Mouse (Mus musculus) ovary, postnatal 14 days (tissue): Measurements from ENCODE around the gene Dnah2.

ENCODE experiments used
- DNase-seq: peaks from one replicate; pipeline ENCODE4 v3.0.0; 2022; ENCODE audit warnings: low spot score

Gene Dnah2

DNA sequence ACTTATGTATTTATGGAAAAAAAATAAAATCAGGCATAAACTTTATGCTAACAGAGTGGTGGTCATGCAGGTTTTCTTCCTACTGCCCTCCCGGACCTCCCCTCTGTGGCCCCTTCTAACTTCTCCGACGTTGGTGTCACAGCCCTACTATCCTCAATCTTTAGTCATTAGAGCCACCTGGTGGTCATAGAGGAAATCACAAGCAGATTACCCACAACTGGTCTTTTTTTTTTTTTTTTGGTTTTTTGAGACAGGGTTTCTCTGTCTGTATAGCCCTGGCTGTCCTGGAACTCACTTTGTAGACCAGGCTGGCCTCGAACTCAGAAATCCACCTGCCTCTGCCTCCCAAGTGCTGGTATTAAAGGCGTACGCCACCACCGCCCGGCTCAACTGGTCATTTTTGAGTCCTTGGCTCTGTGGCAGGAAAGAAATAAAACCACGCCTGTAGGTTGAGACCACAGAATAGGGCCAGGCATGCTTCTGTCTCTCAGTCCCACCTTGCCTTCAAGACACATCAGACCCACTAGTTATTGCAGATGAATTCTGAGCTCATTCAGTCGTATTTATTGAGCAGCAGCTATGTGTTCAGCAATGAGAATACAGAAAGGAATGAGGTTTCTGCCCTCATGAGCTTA, 158.4 kb downstream of the Dnah2 start:
- peak; percentile 74 for DNase-seq

DNA sequence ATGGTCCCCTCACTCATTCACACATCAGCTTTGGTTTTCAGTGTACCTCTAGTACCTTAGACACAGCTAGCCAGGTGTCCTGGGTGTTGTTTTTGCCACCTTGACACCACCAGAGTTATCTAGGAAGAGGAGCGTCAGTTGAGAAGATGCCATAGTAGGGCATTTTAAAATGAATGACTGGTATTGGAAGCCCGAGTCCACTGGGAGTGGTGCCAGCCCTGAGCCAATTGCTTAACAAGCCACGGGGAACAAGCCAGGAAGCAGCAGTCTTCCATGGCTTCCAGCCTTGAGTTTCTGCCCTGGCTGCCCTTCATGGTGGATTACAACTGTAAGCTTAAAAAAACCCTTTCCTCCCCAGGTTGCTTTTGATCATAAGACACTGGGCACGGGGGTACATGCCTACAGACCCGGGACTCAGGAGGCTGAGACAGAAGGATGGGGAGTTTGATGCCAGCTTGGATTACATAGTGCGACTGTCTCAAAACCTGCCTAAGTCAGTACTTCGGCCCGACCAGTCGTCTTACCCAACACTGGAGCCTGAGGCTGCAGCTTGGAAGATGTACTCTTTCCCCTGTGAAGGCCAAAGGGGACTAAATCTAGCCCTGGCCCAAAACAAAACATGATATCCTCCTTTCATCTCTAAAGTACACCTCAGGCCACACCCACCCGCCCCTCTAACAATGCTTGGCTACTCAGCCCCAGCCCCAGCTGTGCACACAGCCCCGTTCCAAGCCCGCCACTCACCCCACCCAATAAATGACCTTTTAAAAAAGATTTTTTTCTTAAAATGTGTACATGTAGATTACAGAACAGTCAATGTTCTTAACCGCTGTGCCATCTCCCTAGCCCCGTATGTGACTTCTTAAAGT, 159.1 kb downstream of the Dnah2 start:
- DNase-seq = peak; percentile 47

DNA sequence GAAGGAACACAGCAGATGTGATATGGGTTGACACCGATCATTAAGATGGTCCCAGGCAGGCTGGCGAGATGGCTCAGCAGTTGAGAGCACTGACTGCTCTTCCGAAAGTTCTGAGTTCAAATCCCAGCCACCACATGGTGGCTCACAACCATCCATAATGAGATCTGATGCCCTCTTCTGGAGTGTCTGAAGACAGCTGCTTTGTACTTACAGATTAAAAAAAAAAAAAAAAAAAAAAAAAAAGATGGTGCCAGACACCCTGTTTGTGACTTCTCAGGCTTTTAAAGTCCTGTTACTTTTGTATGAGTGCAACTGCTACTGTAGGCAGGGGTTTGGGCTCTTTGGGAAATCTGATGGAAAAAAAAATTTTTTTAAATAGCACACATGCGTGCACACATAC, 160.2 kb downstream of the Dnah2 start:
- no peak for DNase-seq

DNA sequence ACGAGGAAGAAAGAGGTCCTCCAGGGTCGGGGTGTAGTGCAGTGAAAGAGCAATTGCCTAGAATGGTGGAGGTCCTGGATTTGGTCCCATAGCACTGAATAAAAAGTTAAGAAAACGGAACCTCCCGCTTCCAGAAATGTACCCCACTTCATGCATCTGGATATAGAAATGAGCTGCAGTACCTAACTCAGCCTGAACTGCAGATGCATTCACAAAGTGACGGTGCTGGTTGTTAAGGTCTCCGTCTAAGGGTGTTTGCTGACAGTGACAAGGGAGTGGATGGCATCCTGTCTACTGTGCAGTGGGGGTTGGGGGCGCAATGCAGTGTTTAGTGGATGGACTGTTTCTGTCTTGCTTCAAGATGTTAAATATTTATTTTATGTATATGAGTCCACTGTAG, 162.2 kb downstream of the Dnah2 start:
- no peak for DNase-seq

DNA sequence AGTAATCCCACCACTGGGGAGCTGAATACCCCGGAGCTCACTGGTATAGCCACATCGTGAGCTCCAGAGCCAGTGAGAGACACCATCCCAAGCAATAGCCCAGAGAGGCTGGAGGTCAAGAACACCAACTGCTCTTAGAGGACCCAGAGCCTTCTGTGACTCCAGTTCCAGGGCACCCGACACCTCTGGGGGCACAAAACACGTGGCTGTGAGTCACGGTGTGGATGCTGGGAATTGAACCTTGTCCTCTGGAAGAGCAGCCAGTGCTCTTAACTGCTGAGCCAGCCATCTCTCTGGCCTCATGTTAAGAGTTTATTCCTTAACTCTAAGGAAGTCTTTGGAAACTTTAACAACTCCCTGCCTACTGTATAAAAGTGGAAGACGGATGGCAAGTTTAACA, 163.9 kb downstream of the Dnah2 start:
- no peak for DNase-seq

DNA sequence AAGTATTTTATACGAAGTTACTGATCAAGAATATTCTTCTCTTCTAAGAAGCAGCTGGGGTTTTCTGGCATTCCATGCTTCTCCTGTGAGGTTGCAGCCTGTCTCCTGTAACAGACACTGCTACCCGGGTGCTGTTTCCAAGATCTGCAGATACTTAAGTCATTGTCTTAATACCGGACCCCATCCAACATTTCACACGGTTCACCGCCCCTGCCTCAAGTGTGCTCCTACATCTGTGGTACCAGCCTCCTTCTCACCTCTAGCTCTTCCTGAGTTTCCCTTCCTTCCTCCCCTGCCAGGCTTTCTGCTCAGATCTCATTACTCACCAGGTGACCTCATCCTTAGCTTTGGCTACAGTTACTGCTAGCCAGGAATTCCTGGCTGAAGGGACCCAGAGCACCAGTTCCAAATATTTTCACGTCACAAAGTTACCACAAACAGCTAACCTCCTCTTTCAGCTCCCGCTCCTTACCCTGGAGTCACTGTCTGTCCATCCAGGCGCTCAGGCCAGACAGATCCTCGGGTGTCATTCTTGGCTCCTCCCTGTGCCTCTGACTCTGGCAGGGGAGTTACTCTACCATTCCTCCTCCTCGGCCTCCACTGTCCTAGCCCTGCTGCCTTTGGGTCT, 166.3 kb downstream of the Dnah2 start:
- no peak for DNase-seq

DNA sequence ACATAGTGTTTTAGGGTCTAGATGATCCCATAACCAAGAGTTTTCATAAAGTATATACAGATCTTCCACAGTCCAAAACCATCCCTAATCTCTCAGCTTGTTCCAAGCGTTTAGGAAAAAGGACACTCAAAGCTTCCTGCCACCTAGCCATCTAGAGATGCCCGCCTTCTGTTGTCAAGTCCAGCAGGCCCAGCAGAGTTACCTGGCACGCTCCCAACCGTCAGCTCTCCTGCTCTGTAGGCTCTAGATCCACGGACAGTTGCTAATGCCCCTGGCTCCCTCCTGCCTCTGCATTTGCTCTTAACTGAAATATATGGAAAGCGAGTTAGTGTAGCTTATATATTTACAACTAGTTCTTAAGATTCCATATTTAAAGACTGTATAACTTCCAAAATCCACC, 167.6 kb downstream of the Dnah2 start:
- no peak for DNase-seq

DNA sequence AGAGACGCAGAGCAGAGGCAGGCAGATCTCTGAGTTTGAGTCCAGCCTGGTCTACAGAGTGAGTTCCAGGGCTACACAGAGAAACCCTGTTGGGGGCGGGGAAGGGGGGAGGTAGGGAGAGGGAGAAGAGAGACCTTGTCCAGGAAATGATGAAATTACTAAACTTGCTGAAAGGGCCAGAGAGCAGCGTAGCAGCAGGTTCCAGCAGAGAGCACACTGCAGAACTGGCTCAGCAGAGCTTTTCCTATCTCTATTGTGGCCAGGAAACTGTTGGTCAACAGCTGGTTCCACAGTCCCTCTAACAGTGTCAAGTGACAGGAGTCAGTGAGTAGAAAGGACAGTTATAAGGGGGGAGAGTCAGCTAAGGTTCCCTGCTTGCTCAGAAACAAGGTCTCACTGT, 169.3 kb downstream of the Dnah2 start:
- DNase-seq = no peak

DNA sequence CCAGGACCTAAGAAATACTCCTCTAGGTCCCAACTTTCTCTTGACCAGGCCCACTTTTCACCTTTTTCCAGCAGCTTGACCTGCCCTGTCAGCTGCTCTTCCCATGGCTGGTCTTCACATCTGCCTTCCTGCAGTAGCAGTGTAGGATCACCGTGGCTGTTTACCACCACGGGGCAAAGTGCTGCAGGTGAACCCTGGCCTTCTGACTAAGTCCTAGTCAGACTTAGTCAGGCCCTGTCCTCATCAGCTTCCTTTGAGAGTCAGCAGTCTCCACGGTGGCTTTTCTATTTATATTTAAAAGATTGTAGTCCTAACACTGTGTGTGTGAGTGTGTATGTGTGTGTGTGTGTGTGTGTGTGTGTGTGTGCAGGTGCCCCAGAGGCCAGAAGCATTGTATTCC, 171.1 kb downstream of the Dnah2 start:
- no peak for DNase-seq

DNA sequence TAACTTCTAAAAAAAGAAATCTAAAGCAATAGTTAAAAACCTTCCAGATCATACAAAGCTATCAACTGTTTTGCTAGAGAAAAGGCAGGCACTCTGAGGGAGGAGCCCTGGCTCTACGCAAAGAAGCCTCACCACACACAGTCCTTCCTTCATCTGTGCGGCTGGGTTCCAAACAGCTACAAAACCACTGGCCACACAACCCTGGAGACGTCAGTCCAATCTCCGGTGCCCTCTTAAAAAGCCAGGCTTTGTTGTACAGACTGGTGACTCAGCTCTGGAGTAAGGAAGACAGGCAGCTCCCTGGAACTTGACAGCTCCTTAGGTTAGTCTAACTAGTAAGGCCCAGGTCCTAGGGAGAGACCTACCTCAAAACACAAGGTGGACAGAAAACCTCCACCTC, 173.3 kb downstream of the Dnah2 start:
- no peak for DNase-seq

DNA sequence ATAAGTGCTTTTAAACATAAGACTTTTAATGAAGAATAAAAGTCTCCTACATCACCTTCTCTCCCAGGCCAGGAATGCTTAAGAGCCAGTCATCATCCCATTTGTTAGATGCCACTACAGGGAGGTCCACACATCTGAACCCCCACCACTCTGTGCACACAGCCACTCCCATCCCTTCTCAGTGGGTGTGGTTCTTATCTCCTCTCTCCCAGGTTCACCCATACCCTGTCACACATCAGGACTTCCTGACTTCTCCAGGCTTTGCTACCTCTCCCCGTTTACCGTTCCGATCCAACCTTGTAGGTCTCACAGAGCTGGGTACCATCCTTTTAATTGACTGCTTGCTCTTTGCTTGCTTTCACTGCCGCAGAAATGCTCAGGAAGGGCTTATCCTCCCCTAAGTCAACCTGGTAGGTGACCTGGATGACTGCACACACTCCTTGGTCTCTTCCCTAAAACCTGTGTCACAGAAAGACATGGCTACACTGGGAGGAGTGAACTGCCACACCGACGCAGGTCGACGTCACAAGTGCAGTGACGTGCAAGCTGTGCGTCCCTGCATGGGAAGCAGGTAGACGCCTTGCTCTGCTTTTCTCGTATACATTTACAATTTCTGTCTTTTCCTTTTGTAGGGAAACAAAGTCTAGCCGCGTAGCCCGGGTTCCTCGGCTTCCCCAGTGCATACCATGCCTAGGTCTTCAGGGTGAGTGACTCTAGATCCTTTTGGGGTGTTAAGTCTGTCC, 175.5 kb downstream of the Dnah2 start:
- DNase-seq = no peak

DNA sequence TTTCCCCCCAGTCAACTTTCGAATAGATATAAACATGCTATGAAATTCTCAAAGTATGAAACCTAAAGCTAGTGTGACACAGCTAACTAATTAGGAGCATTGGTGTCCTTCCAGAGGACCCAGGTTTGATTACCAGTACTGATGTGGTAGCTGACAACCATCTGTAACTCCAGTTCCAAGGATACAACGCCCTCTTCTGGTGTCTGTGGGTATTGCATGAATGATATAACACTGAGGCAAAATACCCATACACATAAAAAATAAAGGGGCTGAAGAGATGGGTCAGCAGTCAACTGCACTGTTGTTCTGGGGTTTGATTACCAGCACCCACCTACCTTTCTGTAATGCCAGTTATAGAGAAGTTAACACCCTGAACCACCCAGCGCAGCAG, 176.1 kb downstream of the Dnah2 start:
- peak; percentile 16 for DNase-seq

DNA sequence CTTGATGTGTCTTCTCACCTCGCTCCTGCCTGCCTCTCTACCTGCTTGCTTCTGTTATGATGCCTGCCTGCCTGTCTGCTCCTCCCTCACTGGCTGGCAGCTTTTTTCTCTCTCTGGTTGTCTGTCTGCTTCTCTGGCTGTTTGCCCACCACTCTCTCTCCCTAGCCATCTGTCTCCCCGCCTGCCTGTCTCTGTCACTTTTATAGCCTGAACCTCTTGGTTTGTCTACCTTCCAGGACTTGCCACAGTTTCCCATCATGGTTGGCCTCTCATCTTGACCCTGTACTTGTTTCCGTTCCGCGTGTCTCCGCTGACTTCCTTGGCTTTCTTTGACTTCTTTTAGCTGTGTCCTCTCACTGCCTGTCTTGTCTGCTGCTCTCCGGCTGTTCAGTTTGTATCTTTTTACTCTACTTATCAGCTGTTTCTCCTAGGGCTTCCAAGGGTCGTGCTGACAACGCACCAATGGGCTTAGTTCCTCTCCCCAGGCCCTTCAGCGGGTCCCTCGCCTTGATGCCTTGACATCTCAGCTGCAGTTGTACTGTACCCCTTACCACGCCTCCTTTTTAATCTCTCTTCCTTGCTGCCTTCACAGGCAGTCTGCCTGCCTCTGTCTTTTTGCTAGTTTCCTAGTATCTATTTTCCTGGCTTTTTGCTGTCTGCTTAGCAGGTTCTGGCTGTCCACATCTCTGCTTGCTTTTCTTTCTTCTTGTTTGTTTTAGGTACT, 176.7 kb downstream of the Dnah2 start:
- DNase-seq = no peak

DNA sequence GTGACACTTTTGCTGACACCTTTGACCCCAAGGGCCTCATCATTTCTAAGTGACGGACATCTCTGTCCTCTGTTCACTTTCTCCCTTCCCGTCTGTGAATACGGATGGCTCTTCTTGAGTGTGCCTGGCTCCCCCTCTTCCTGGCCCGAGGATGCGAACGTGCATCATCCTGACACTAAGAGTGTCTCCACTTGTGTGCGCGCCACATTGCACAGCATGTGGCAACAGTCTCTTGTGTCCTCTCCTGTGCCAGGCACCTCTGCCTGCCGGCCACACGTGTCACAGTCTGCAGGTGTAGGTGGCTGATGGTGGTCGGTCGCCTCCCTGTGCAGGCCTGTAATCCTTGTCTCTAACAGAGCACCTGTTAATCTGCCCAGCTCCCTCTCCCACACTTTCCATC, 177.3 kb downstream of the Dnah2 start:
- no peak for DNase-seq

DNA sequence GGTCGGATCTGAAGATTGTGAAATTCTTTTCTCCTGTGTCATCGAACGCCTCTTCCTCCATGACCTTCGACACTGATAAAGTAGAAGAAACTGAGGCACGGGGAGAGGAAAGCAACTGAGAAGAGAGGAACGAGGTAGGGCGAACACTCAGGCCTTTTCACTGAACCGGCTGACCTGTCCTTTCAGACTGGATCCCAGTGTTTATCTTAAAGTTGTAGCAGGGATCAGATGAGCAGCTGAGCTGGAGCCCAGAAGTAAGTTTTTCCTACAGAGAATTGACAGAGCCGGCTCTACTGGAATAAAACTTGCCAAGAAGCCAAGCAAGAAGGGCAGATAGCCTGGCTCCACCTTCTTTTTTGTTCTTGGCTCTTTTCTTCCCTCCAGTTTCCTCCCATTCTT, 178.1 kb downstream of the Dnah2 start:
- no peak for DNase-seq
